Mouse (Mus musculus) brain, embryonic 14.5 days (tissue): Measurements from ENCODE around the gene Pex7. TPM values are rescaled to one million over a fixed set of nuclear protein-coding genes. Genes with fewer than 3 reads are reported as not detected.

Experiments
- DNase-seq: peaks from one replicate; pipeline ENCODE4 v3.0.0-alpha.2; 2011; ENCODE audit warnings: low read depth
- CTCF ChIP-seq: fragments of 200-500 bp; IDR thresholded peaks from 2 replicates; pipeline ENCODE4 v1.5.1; 2012; ENCODE audit warnings: inconsistent platforms, mild to moderate bottlenecking, moderate library complexity, borderline replicate concordance; ENCODE audit not compliant: insufficient read depth, insufficient read length; ENCODE audit errors: extremely low read depth
- POLR2A ChIP-seq: fragments of 200-500 bp; IDR thresholded peaks from 2 replicates; pipeline ENCODE4 v1.6.1; 2012; ENCODE audit warnings: mild to moderate bottlenecking, inconsistent platforms, borderline replicate concordance; ENCODE audit not compliant: poor library complexity, insufficient read depth, insufficient read length, severe bottlenecking; ENCODE audit errors: extremely low read depth
- polyA plus RNA-seq: library from polyadenylated mRNA; depleted of rRNA; stranded (reverse); fragments of >200 nt; gene quantifications from 2 replicates; pipeline ENCODE4 v1.2.3, GENCODE M21; 2012; rRNA removed

Pex7 gene
- 18.7 and 23.6 TPM in 2 replicates for polyA plus RNA-seq

DNA sequence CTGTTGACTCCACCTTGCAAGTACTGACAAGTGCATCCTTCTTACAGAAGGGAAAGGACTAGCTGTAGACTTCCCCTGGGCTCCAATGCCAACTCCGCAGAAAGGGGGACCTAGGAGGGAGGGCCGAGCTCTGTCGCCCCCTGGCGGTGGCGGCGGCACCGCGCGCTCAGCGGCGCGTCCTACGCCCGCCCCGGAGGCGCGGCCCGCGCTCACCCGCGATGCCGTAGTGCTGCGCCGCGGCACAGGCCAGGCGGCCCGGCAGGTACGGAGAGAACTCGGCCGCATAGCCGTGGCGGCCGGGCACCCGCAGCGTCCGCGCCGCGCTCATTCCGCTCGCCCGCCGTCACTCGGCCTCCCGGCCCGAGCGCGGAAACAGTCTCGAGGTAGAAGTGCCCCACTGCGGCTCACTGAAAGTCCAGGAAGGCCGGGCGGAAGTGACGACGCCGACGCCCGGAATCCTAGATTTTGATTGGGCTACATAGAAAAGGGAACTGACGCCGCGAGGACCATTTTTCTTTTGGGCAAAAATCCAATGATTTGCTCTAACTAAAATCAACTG is at the start of gene Pex7:
TSS of gene Pex7 (minus strand) at position 444 of the 559 bp plus-strand sequence.
- peak; percentile 97 for TF ChIP-seq CTCF
- TF ChIP-seq POLR2A: peak; percentile 54
- peak; percentile 98 for DNase-seq

DNA sequence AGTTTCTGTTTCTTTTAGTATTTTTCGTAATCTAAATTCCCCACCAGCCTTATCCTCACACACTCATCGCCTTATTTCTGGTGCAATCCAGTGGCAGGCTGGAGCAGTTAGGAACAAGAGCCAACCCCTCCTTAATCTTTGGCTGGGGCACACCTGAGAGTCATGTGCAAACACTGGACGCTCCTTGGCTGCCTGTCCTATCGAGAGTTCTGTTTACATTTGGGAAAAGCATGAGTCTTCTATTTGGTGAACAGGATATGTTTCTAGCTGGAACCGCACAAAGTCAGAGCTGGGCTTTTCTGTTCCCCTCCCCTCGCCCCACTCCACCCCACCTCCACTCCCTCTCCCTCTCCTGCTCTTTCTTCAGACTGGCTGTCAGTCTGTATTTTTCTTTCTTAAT is 49.3 kb upstream of the Pex7 start:
- DNase-seq: no peak
- TF ChIP-seq CTCF (no peak), POLR2A (no peak)

- no peak for DNase-seq
- TF ChIP-seq CTCF: no peak
- no peak for TF ChIP-seq POLR2A
These were observed 48.3 kb upstream of the Pex7 start for GRCm38 (mm10) chr10:19955817-19956216.

DNA sequence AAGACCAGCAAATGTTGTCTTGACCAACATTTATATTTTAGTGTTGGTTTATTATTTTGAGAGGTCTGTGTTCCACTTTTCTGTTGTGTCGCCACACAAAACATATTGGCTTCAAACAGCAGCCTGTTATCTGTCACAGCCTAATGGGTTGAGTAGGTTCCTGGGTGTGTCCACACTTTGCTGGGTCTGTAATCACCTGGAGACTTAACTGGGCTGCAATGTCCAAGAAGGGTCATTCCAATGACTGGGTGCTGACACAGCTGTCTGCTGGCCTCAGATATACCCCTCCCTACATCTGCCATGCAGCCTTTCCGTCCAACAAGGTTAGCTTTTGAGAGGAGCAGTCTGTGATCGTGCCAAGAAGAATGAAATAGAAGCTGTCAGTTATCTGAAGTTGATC is 47.1 kb upstream of the Pex7 start:
- TF ChIP-seq CTCF: no peak
- no peak for TF ChIP-seq POLR2A
- no peak for DNase-seq

- TF ChIP-seq CTCF: no peak
- no peak for TF ChIP-seq POLR2A
- no peak for DNase-seq
These were observed 45.7 kb upstream of the Pex7 start for GRCm38 (mm10) chr10:19953032-19953761.

DNA sequence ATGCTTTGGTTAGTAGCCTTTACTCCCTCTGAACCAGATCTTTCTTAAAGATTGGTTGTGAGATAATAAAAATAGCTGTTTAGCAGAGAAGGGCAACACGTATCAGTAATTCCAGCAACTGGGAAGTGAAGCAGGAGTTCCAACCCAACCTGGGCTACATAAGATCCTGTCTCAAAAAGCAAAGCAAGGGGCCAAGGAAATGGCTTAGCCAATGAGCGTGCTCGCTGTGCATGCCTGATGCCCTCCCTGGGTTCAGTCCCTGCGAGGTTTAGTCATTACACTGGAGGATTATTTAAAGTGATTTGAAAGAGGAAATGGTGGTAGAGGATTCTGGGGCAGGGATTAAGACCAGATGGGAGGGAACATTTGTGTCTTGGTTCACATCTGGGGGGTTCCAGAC is 41.6 kb upstream of the Pex7 start:
- no peak for TF ChIP-seq POLR2A
- TF ChIP-seq CTCF: no peak
- no peak for DNase-seq

GRCm38 (mm10) chr10:19948381-19948780 is 40.9 kb upstream of the Pex7 start:
- TF ChIP-seq CTCF: no peak
- no peak for TF ChIP-seq POLR2A
- DNase-seq: no peak

DNA sequence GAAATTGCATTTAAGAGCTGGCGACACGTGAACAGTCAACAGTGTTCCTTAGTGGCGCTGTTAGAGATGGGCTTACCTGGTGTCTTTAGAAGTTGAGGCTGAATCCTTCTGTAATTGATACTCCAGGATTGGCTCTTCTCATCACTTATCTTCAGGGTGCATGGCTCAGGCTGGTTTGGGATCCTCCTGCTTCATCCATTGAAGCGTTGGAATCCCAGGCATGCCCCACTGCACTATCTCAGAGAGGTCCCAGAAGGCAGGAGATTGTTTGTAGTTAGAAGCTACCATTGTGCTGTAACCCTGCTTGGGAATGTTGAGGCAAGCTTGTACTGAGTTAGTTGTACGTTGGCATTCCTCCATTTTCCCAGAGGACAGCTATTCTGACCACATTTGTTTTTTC is 40.4 kb upstream of the Pex7 start:
- DNase-seq: no peak
- TF ChIP-seq POLR2A: no peak
- TF ChIP-seq CTCF: no peak

GRCm38 (mm10) chr10:19947441-19947840 is 40.0 kb upstream of the Pex7 start:
- DNase-seq: no peak
- no peak for TF ChIP-seq POLR2A
- TF ChIP-seq CTCF: no peak

DNA sequence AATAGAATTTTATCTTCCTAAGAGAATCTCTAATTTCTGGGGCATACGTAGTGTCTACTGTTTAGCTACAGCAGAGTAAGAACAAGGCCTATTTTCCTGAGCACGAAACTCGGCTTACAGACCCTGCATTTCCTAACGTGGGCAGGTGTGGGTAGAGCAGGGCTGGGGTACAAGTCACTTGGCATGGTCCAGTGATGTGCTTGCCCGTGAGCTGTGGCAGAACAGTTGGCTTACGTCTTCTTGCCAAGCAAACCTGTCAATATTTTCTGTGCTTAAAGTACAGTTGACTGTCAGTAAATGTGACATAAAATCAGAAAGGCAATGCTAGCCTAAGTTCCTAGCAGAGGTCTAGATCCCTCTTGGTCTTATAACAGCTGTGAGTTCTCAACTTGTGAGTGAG is 39.2 kb upstream of the Pex7 start:
- no peak for DNase-seq
- TF ChIP-seq POLR2A: no peak

GRCm38 (mm10) chr10:19945651-19946050 is 38.2 kb upstream of the Pex7 start:
- no peak for DNase-seq
- TF ChIP-seq CTCF: no peak
- no peak for TF ChIP-seq POLR2A

- TF ChIP-seq POLR2A (no peak), CTCF (no peak)
These were observed 35.1 kb upstream of the Pex7 start for GRCm38 (mm10) chr10:19942621-19943020.

DNA sequence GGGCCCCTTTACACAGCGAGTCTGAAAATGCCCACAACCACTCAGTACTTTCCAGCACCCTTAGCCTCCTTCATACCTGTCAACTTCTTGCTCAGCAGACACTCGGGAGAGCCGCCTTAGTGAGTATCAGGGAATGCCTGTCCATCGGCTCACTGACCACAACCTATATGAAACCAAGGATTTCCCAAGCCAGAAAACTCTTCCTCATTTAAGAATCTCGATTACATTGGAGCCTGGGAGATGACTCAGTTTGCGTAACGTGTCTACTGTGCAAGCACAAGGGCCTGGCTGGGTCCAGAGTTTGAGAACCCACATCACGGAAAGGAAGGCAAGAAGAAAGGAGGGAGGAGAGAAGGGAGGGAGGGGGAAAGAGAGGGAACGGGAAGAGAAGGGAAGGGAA is 34.4 kb upstream of the Pex7 start:
- TF ChIP-seq POLR2A (no peak), CTCF (no peak)
- no peak for DNase-seq

More at GRCm38 (mm10) chr10:19942621-19943020, 35.1 kb upstream of the Pex7 start:
- DNase-seq: no peak
